Mouse (Mus musculus) ES-Bruce4 (cell line): Measurements from ENCODE around the gene Tox2.

Source experiments
- CTCF ChIP-seq: IDR thresholded peaks from one replicate; pipeline ENCODE4 v1.8.1; 2011; ENCODE audit warnings: low read depth, low read length
- EP300 ChIP-seq: IDR thresholded peaks from 2 replicates; pipeline ENCODE4 v1.6.1; 2011; ENCODE audit warnings: low read depth, low read length; ENCODE audit not compliant: insufficient read depth
- POLR2A ChIP-seq: IDR thresholded peaks from one replicate; pipeline ENCODE4 v1.8.1; 2011; ENCODE audit warnings: low read length; ENCODE audit not compliant: insufficient read depth

DNA sequence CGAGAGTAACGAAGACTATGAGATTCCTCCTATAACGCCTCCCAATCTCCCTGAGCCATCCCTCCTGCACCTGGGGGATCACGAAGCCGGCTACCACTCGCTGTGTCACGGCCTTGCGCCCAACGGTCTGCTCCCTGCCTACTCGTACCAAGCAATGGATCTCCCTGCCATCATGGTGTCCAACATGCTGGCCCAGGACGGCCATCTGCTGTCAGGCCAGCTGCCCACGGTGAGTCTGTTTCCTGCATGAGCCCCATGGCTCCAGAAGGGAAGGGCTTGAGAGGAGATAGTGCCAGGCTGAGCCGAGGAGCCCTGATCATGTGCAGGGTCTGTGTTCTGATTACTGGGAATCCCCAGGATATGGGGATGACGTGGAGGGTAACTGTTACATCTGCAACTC lies 73.1 kb downstream of the Tox2 start:
- TF ChIP-seq EP300, result no peak
- TF ChIP-seq CTCF, result no peak
- TF ChIP-seq POLR2A, result no peak
